Mouse (Mus musculus): ENCODE results near the gene Rasa2. TPM values are rescaled to one million over a fixed set of nuclear protein-coding genes. Genes with fewer than 3 reads are reported as not detected.

The Rasa2 gene
- total RNA-seq, 2 experiments from 2014 or later = 43.6 to 43.9 TPM

Other genes with a start within 250 kb of the Rasa2 start
- gene Rnf7, start 152.9 kb downstream of the Rasa2 start, total RNA-seq (2021) = 10 to 100 TPM; 59.8 to 64.8 TPM
- under 1 TPM; 0.16 to 0.42 TPM for gene Gm28729, start 106.4 kb downstream of the Rasa2 start, total RNA-seq (2021)
- 10 to 100 TPM; 65.0 to 70.1 TPM for gene Zbtb38, start 121.2 kb upstream of the Rasa2 start, total RNA-seq (2021)

Data from left cerebral cortex, adult 18-20 months (tissue).